Comparison of ENCODE assay signal across 8 mouse cellular contexts in genomic region chr1:75140601-75141190, GRCm38 (mm10). TPM values are rescaled to one million over a fixed set of nuclear protein-coding genes. Genes with fewer than 3 reads are reported as not detected.
DNase-seq lines count a peak whose midpoint lies in the region; ATAC-seq and TF ChIP-seq lines count a peak whose summit lies in the region.

No protein-coding gene starts in this region.

- H3K4me3 ChIP-seq in heart, adult 2 months: peak overlapping the region; percentile 82
- peak overlapping the region; percentile 90 for H3K4me3 ChIP-seq in hindbrain, embryonic 15.5 days
- peak overlapping the region; percentile 95 for H3K4me3 ChIP-seq in liver, embryonic 13.5 days (replicated peaks)

- 27% methylated on average over 4 of the region's 4 CpGs for WGBS in heart, adult 2 months
- 52% methylated on average over 4 of the region's 4 CpGs for WGBS in hindbrain, embryonic 15.5 days
- 36% methylated on average over 4 of the region's 4 CpGs for WGBS in liver, embryonic 13.5 days (ENCODE audit: insufficient replicate concordance)

- peaks cover 2% of the 10 kb centered on the region; the same call in 1 of the 2 replicates for H3K36me3 ChIP-seq in heart, adult 2 months (ENCODE audit: control insufficient read depth, insufficient read depth, low read length)
- peaks cover 47% of the 10 kb centered on the region for H3K36me3 ChIP-seq in hindbrain, embryonic 15.5 days
- H3K36me3 ChIP-seq in liver, embryonic 13.5 days: peaks cover 61% of the 10 kb centered on the region

- TF ChIP-seq EP300 in heart, adult 2 months (IDR thresholded peaks at IDR 0.05; ENCODE audit: insufficient read depth, low read depth, low read length): no peak

- H3K27me3 ChIP-seq in heart, adult 2 months (ENCODE audit: control insufficient read depth, insufficient read depth, low read length): no peaks in the 10 kb centered on the region
- H3K27me3 ChIP-seq in hindbrain, embryonic 15.5 days: no peaks in the 10 kb centered on the region
- H3K27me3 ChIP-seq in liver, embryonic 13.5 days: no peaks in the 10 kb centered on the region

- ATAC-seq in hindbrain, embryonic 15.5 days (ENCODE audit: low FRiP score, low read depth): no peak
- no peak for ATAC-seq in liver, embryonic 13.5 days (ENCODE audit: low read depth)

- peaks cover 2% of the 10 kb centered on the region for H3K4me1 ChIP-seq in heart, adult 2 months (ENCODE audit: control insufficient read depth, insufficient read depth, low read length)
- H3K4me1 ChIP-seq in hindbrain, embryonic 15.5 days (replicated peaks): peaks cover 39% of the 10 kb centered on the region
- peaks cover 80% of the 10 kb centered on the region for H3K4me1 ChIP-seq in liver, embryonic 13.5 days (replicated peaks)

- H3K9ac ChIP-seq in heart, adult 2 months (ENCODE audit: low read depth, low read length): peak overlapping the region; percentile 88
- peak overlapping the region; percentile 92 for H3K9ac ChIP-seq in hindbrain, embryonic 15.5 days
- H3K9ac ChIP-seq in liver, embryonic 13.5 days: peak overlapping the region; percentile 99

- intact Hi-C loops in heart, adult 2 months (cut with DNase I): no loop called here

- no peaks in the 10 kb centered on the region for H3K79me2 ChIP-seq in heart, adult 2 months (replicated peaks; ENCODE audit: control insufficient read depth, insufficient read depth, low read length)

- no peaks in the 10 kb centered on the region for H3K9me3 ChIP-seq in hindbrain, embryonic 15.5 days
- no peaks in the 10 kb centered on the region for H3K9me3 ChIP-seq in liver, embryonic 13.5 days (replicated peaks)

- peak overlapping the region; percentile 97 for H3K27ac ChIP-seq in heart, adult 2 months
- peak overlapping the region; percentile 99 for H3K27ac ChIP-seq in hindbrain, embryonic 15.5 days (replicated peaks)
- peak overlapping the region; percentile 100 for H3K27ac ChIP-seq in liver, embryonic 13.5 days

- no peak for DNase-seq in heart, adult 2 months
- no peak for DNase-seq in heart, postnatal 4 days
- DNase-seq in T-cell, adult 2 months (ENCODE audit: low spot score): peak; percentile 15
- no peak for DNase-seq in liver, embryonic 13.5 days
- no peak for DNase-seq in urinary bladder, postnatal 25 days (ENCODE audit: low spot score)
- no peak for DNase-seq in cerebellum, adult 9-11 months
- DNase-seq in right cerebral cortex, adult 2 months (ENCODE audit: low spot score in 2 of 2): no peak

- H3K4me2 ChIP-seq in hindbrain, embryonic 15.5 days: peak overlapping the region; percentile 98
- H3K4me2 ChIP-seq in liver, embryonic 13.5 days: peak overlapping the region; percentile 93

- no peak for TF ChIP-seq POLR2A in heart, adult 2 months (IDR thresholded peaks at IDR 0.05; ENCODE audit: insufficient read depth, low read depth, low read length)

- no peak for TF ChIP-seq CTCF in heart, adult 2 months (IDR thresholded peaks at IDR 0.05)

RNA-seq across cellular contexts. Expression of gene Cnppd1, which starts 1.8 kb away (rescaled TPM):
- 10 to 100 TPM; 20.7 to 21.8 TPM for total RNA-seq in heart, adult 2 months (2021)
- polyA plus RNA-seq in heart, adult 2 months (2012; rRNA removed): 25.7 and 26.3 TPM in 2 replicates
- total RNA-seq in heart, postnatal 4 days (2021): 10 to 100 TPM; 27.9 to 35.0 TPM
- polyA plus RNA-seq in hindbrain, embryonic 15.5 days (2015; fragmentation: Nextera tagmentation; extraction: Ambion mirVana): 48.2 and 52.3 TPM in 2 replicates
- polyA plus RNA-seq in liver, embryonic 13.5 days (2015; fragmentation: Nextera tagmentation; extraction: Ambion mirVana): 45.7 and 46.9 TPM in 2 replicates

RNA-seq across cellular contexts. Expression of gene Retreg2, which starts 1.9 kb away (rescaled TPM):
- 10 to 100 TPM; 20.3 to 20.5 TPM for total RNA-seq in heart, adult 2 months (2021)
- polyA plus RNA-seq in heart, adult 2 months (2012; rRNA removed): 35.7 and 51.7 TPM in 2 replicates
- total RNA-seq in heart, postnatal 4 days (2021): 10 to 100 TPM; 34.1 to 37.5 TPM
- 134 and 146 TPM in 2 replicates for polyA plus RNA-seq in hindbrain, embryonic 15.5 days (2015; fragmentation: Nextera tagmentation; extraction: Ambion mirVana)
- 47.3 and 50.5 TPM in 2 replicates for polyA plus RNA-seq in liver, embryonic 13.5 days (2015; fragmentation: Nextera tagmentation; extraction: Ambion mirVana)

RNA-seq across cellular contexts. Expression of gene Slc23a3, which starts 7.0 kb away (rescaled TPM):
- 1 to 10 TPM in 1 of 2 experiments, under 1 TPM in 1; 0.34 to 1.0 TPM for total RNA-seq in heart, adult 2 months (2021)
- 1.7 and 1.8 TPM in 2 replicates for polyA plus RNA-seq in heart, adult 2 months (2012; rRNA removed)
- total RNA-seq in heart, postnatal 4 days (2021): 1 to 10 TPM; 1.2 to 1.3 TPM
- polyA plus RNA-seq in hindbrain, embryonic 15.5 days (2015; fragmentation: Nextera tagmentation; extraction: Ambion mirVana): not detected in 2 replicates
- polyA plus RNA-seq in liver, embryonic 13.5 days (2015; fragmentation: Nextera tagmentation; extraction: Ambion mirVana): 0.85 and 1.1 TPM in 2 replicates

RNA-seq across cellular contexts. Expression of gene Nhej1, which starts 15.7 kb away (rescaled TPM):
- 1 to 10 TPM; 3.6 to 4.7 TPM for total RNA-seq in heart, adult 2 months (2021)
- polyA plus RNA-seq in heart, adult 2 months (2012; rRNA removed): 3.9 and 4.0 TPM in 2 replicates
- total RNA-seq in heart, postnatal 4 days (2021): 1 to 10 TPM; 2.3 to 3.1 TPM
- polyA plus RNA-seq in hindbrain, embryonic 15.5 days (2015; fragmentation: Nextera tagmentation; extraction: Ambion mirVana): 6.8 and 6.9 TPM in 2 replicates
- polyA plus RNA-seq in liver, embryonic 13.5 days (2015; fragmentation: Nextera tagmentation; extraction: Ambion mirVana): 5.5 and 6.4 TPM in 2 replicates

RNA-seq across cellular contexts. Expression of gene Zfand2b, which starts 27.8 kb away (rescaled TPM):
- 10 to 100 TPM; 13.2 to 17.4 TPM for total RNA-seq in heart, adult 2 months (2021)
- polyA plus RNA-seq in heart, adult 2 months (2012; rRNA removed): 31.4 and 34.9 TPM in 2 replicates
- total RNA-seq in heart, postnatal 4 days (2021): 10 to 100 TPM; 17.3 to 20.6 TPM
- polyA plus RNA-seq in hindbrain, embryonic 15.5 days (2015; fragmentation: Nextera tagmentation; extraction: Ambion mirVana): 40.1 and 40.2 TPM in 2 replicates
- polyA plus RNA-seq in liver, embryonic 13.5 days (2015; fragmentation: Nextera tagmentation; extraction: Ambion mirVana): 40.0 and 44.7 TPM in 2 replicates
